ENCODE assay signal across 28 mouse cellular contexts in the genomic region with DNA sequence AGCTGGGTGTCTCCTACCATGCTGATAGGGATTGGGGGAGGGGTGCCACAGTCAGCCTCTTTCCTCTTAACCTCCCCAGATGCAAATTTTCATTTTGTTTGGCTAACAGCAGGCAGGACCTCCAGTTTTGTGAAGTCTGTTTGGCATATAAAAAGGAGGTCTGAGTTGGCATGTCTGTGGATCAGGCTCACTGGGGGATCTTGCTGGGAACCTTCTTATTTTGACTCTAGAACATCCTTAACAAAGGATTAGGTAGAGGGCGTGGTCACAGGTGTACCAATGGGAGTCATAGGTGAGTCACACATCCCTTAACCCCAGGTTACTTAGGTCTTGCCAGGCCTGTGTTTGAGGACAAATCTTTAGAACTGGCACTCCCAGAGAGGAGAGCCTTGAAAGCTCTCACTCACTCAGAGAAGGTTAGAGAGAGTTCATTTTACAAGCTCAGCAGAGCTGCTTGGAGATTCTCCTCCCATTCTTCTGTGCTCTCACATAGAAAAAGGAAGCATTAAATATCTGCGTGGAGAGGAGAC. TPM values are rescaled to one million over a fixed set of nuclear protein-coding genes. Genes with fewer than 3 reads are reported as not detected.
"Had no signal": no experiment of that assay in that cellular context is flagged by ENCODE, and none has a peak within 500 bp of the region (broad histone marks: within the 10 kb centered on the region; RNA-seq: fewer than 3 reads in every experiment).

No protein-coding gene starts in this region.

- ATAC-seq: hindbrain, embryonic 16.5 days; intestine, embryonic 16.5 days had no signal

- H3K4me3 ChIP-seq: gastrocnemius, adult 2 months; heart, embryonic 10.5 days; heart, embryonic 12.5 days; hindbrain, embryonic 10.5 days; hindbrain, embryonic 12.5 days; kidney, embryonic 15.5 days; layer of hippocampus, adult 2 months; left cerebral cortex, adult 2 months; limb, embryonic 10.5 days; limb, embryonic 12.5 days had no signal

- H3K27ac ChIP-seq: gastrocnemius, adult 2 months; heart, embryonic 10.5 days; hindbrain, embryonic 10.5 days; hindbrain, embryonic 12.5 days; hindbrain, embryonic 14.5 days; kidney, embryonic 15.5 days; kidney, postnatal 0 days; layer of hippocampus, adult 2 months; left cerebral cortex, adult 2 months; limb, embryonic 10.5 days; limb, embryonic 12.5 days; liver, embryonic 14.5 days had no signal

- H3K9ac ChIP-seq: heart, embryonic 12.5 days; hindbrain, embryonic 12.5 days; hindbrain, embryonic 14.5 days; kidney, embryonic 15.5 days; limb, embryonic 12.5 days; liver, embryonic 14.5 days had no signal

- DNase-seq: gastrocnemius, adult 2 months; gastrocnemius, postnatal 10 days; gastrocnemius, postnatal 25 days; heart, adult 18-20 months; heart, postnatal 10 days; heart, postnatal 4 days; kidney, adult 11 months; kidney, adult 2 months; kidney, adult 9 months; kidney, postnatal 14 days; kidney, postnatal 36 days; liver had no signal

- H3K36me3 ChIP-seq: heart, embryonic 10.5 days; heart, embryonic 12.5 days; hindbrain, embryonic 10.5 days; hindbrain, embryonic 12.5 days; kidney, embryonic 15.5 days; limb, embryonic 10.5 days; limb, embryonic 12.5 days had no signal

- H3K9me3 ChIP-seq: heart, embryonic 10.5 days; heart, embryonic 12.5 days; hindbrain, embryonic 10.5 days; hindbrain, embryonic 12.5 days; kidney, embryonic 15.5 days; limb, embryonic 10.5 days; limb, embryonic 12.5 days had no signal

- H3K4me2 ChIP-seq: heart, embryonic 12.5 days; hindbrain, embryonic 12.5 days; hindbrain, embryonic 14.5 days; kidney, embryonic 15.5 days; limb, embryonic 12.5 days; liver, embryonic 11.5 days had no signal

- H3K27me3 ChIP-seq: heart, embryonic 12.5 days; hindbrain, embryonic 12.5 days; kidney, embryonic 15.5 days; limb, embryonic 12.5 days had no signal

- H3K4me1 ChIP-seq: heart, embryonic 12.5 days; hindbrain, embryonic 12.5 days; limb, embryonic 12.5 days had no signal

RNA-seq across cellular contexts. Expression of gene Ccnjl, which starts 15.9 kb away (rescaled TPM):
- total RNA-seq: granulocyte monocyte progenitor cell, adult 5-6 weeks had no signal

RNA-seq across cellular contexts. Expression of gene C1qtnf2, which starts 38.6 kb away (rescaled TPM):
- total RNA-seq: granulocyte monocyte progenitor cell, adult 5-6 weeks had no signal
